Mouse (Mus musculus): ENCODE data around the gene Spsb4. TPM values are rescaled to one million over a fixed set of nuclear protein-coding genes. Genes with fewer than 3 reads are reported as not detected.

Gene Spsb4
- polyA plus RNA-seq, 1 experiment from 2014 or later: 43.3 TPM

DNA sequence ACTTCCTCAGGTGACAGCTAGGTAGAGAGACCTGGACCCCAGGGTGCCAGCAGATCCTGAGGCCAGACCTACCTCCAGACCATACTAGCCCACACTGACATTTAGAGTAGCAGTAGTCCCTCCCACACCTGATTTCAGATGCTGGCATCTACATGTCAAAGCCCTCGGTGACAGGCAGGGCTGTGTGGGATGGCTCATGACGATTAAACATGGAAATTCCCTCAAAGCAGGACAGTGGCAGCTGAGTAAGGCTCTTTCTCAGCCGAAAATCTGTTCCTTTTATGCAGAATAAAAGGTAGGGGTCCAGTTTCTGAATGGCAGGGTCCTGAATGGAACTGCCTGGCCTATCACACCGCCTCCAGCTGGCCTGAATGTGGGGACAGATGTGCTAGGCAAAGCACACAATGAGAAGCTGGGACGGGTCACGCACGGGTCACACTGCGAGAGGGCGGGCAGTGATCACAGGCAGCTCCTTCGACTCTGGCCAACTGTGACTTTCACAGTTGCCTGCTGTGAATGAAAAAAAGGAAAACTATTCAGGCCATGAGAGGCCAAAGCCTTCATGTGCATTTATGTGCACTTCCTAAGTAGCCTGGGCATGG is 29.2 kb downstream of the Spsb4 start:
- no peak overlapping the region for H3K4me2 ChIP-seq
- no peak overlapping the region for H3K4me3 ChIP-seq
- no peak for ATAC-seq (ENCODE audit: low FRiP score, low read depth)
- no peaks in the 10 kb centered on the region for H3K9me3 ChIP-seq
- 18% methylated on average over 10 of the region's 10 CpGs for WGBS
- H3K9ac ChIP-seq: no peak overlapping the region
- H3K36me3 ChIP-seq: no peaks in the 10 kb centered on the region
- H3K27me3 ChIP-seq: no peaks in the 10 kb centered on the region
- peaks cover 60% of the 10 kb centered on the region for H3K4me1 ChIP-seq (replicated peaks)
- H3K27ac ChIP-seq (replicated peaks): no peak overlapping the region

DNA sequence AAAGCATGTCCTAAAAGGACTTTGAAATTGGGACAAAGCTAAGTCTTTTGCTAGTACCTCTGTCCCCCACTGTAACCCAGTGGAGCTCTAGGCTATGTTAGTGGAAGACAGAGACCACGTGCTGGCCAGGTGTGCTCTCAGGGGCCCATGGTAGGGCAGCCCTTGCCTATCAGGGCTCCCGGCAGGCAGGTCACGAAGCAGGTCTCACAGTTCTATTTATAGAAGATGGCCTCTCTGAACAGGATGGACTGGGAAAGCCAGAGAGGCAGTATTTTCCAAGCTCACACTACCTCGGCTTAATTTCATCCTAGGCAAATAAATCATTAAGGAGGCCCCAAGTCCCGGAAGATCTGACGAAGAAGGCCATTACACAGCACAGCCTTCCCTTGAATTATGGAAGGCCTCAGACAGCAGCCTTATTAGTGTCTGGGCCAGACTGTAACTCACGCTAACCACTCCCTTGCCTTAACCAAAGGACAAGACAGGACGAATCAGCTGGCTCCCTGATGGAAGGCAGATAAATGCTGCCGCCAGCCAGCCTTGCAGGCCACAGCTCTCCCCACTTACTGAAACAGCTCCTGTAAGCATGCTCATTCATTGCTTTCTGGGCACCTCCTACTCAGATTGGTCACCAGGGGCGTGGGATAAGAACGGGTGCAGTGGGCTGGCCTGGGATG is 31.7 kb downstream of the Spsb4 start:
- Histone ChIP-seq H3K4me2 (no peak overlapping the region), H3K27me3 (no peaks in the 10 kb centered on the region), H3K9ac (no peak overlapping the region; the same call in 1 of the 2 replicates), H3K4me3 (no peak overlapping the region), H3K9me3 (no peaks in the 10 kb centered on the region), H3K4me1 (replicated peaks) (peaks cover 56% of the 10 kb centered on the region), H3K27ac (replicated peaks) (peak overlapping the region; percentile 32), H3K36me3 (no peaks in the 10 kb centered on the region)
- WGBS: 39% methylated on average over 11 of the region's 11 CpGs
- peak; percentile 60; the same call in 1 of the 2 replicates for ATAC-seq (ENCODE audit: low FRiP score, low read depth)

DNA sequence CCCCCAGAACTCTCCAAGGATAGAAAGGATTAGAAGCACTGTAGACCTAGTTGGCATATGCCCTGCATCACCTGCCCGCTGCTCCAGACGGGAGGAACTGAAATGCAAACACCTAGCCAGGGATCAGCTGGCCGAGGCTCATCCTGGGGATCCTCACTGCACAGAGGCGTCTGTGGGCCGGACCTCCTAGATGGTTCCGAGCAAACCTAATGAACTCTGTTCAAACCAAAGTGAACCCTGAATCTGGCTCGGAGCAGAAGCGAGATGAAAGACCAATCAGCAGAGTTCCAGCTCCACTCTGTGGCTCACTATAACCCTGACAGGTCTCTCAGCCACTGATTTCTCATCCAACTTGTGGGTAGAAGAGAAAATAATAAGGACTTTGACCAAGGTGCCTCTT is 34.6 kb downstream of the Spsb4 start:
- Histone ChIP-seq H3K36me3 (no peaks in the 10 kb centered on the region), H3K9ac (no peak overlapping the region), H3K9me3 (no peaks in the 10 kb centered on the region), H3K27me3 (no peaks in the 10 kb centered on the region), H3K4me3 (no peak overlapping the region), H3K4me2 (no peak overlapping the region), H3K27ac (replicated peaks) (no peak overlapping the region), H3K4me1 (replicated peaks) (peaks cover 60% of the 10 kb centered on the region)
- whole genome bisulfite sequencing: 89% methylated on average over 8 of the region's 8 CpGs
- ATAC-seq (ENCODE audit: low FRiP score, low read depth): no peak

DNA sequence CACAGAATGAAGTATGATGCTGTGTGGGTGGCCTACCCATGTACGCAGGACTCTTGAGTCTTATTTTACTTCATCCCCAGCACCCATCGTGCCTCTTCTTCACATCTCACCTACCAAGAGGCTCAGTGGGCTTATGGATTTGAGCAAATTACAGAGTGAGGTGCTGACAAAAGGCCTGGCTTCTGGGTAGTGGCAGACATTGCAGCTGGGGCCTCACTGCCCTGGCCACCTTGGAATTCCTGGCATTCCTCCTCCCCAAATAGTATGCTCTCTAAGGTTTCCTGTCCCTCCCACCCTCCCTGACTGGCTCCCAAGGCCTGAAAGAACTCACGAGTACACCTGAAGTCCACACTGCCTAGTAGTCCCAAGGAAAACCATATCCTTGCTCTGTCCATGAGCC is 35.7 kb downstream of the Spsb4 start:
- peaks cover 65% of the 10 kb centered on the region for H3K4me1 ChIP-seq (replicated peaks)
- H3K27ac ChIP-seq (replicated peaks): no peak overlapping the region
- H3K4me2 ChIP-seq: no peak overlapping the region
- no peak overlapping the region for H3K4me3 ChIP-seq
- WGBS: 61% methylated on average over 3 of the region's 3 CpGs
- no peaks in the 10 kb centered on the region for H3K9me3 ChIP-seq
- no peak for ATAC-seq (ENCODE audit: low FRiP score, low read depth)
- no peaks in the 10 kb centered on the region for H3K36me3 ChIP-seq
- H3K9ac ChIP-seq: no peak overlapping the region
- H3K27me3 ChIP-seq: no peaks in the 10 kb centered on the region

DNA sequence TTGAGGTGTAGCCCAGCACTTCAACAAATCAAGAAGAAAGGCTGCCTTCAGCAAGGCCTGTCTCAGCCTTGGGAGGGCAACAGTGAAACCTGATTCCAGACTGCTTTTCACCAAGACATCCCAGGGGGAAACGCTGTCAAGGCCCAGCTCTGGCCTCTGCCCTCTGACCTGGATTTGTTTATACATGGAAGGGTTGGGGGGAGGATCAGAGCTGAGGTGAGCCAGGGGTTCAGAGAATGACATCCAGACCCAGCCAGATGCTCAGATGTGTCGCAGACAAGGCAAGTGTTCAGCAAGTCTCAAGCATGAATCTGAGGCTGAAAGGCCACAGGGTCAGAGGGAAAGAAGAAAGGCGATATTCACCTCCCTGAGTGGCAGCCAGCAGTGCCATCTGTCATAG is 36.3 kb downstream of the Spsb4 start:
- Histone ChIP-seq H3K4me1 (replicated peaks) (peaks cover 65% of the 10 kb centered on the region), H3K9ac (no peak overlapping the region), H3K36me3 (no peaks in the 10 kb centered on the region), H3K4me3 (no peak overlapping the region), H3K27ac (replicated peaks) (no peak overlapping the region), H3K27me3 (no peaks in the 10 kb centered on the region), H3K9me3 (no peaks in the 10 kb centered on the region), H3K4me2 (no peak overlapping the region)
- no peak for ATAC-seq (ENCODE audit: low FRiP score, low read depth)
- WGBS: 13% methylated on average over 3 of the region's 3 CpGs

DNA sequence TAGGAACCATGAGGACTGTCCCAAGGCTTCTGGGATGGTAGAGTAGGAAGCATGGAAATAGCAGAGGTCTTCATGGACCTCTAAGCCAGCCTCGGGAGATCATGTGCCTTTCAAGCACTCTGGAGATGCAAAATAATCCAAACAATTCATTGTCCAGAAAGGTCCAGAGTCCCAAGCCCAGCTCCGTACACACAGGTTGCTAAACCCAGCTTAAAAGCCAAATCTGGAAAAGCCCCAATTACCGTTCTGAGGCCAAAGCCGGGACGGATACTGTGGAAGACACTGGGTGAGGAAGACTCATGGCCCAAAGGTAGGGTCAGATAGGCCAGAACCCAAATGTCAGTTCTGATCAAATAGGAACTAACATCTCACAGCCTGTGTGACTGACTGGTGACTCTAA is 36.8 kb downstream of the Spsb4 start:
- Histone ChIP-seq H3K4me1 (replicated peaks) (peaks cover 65% of the 10 kb centered on the region), H3K27ac (replicated peaks) (no peak overlapping the region), H3K4me3 (no peak overlapping the region), H3K9ac (no peak overlapping the region), H3K4me2 (no peak overlapping the region), H3K36me3 (no peaks in the 10 kb centered on the region), H3K27me3 (no peaks in the 10 kb centered on the region), H3K9me3 (no peaks in the 10 kb centered on the region)
- 80% methylated on average over 5 of the region's 5 CpGs for WGBS
- no peak for ATAC-seq (ENCODE audit: low FRiP score, low read depth)

- no peak for ATAC-seq (ENCODE audit: low FRiP score, low read depth)
- peaks cover 60% of the 10 kb centered on the region for H3K4me1 ChIP-seq (replicated peaks)
- H3K4me2 ChIP-seq: no peak overlapping the region
- 14% methylated on average over 9 of the region's 9 CpGs for WGBS
- H3K4me3 ChIP-seq: no peak overlapping the region
- H3K9ac ChIP-seq: no peak overlapping the region
- no peaks in the 10 kb centered on the region for H3K9me3 ChIP-seq
- no peaks in the 10 kb centered on the region for H3K27me3 ChIP-seq
- peak overlapping the region; percentile 18; the same call in 1 of the 2 replicates for H3K27ac ChIP-seq (replicated peaks)
- H3K36me3 ChIP-seq: no peaks in the 10 kb centered on the region
Observed at GRCm38 (mm10) chr9:96981121-96981520, 37.5 kb downstream of the Spsb4 start.

- no peaks in the 10 kb centered on the region for H3K9me3 ChIP-seq
- WGBS: 16% methylated on average over 10 of the region's 10 CpGs
- no peak overlapping the region for H3K9ac ChIP-seq
- no peak overlapping the region for H3K4me2 ChIP-seq
- no peak overlapping the region for H3K4me3 ChIP-seq
- peak; percentile 78 for ATAC-seq (ENCODE audit: low FRiP score, low read depth)
- H3K36me3 ChIP-seq: no peaks in the 10 kb centered on the region
- H3K27me3 ChIP-seq: no peaks in the 10 kb centered on the region
- no peak overlapping the region for H3K27ac ChIP-seq (replicated peaks)
- peaks cover 60% of the 10 kb centered on the region for H3K4me1 ChIP-seq (replicated peaks)
Observed at GRCm38 (mm10) chr9:96980037-96980997, 38.3 kb downstream of the Spsb4 start.

- WGBS: 14% methylated on average over 13 of the region's 13 CpGs
- no peaks in the 10 kb centered on the region for H3K9me3 ChIP-seq
- H3K4me3 ChIP-seq: no peak overlapping the region
- H3K4me2 ChIP-seq: no peak overlapping the region
- H3K27ac ChIP-seq (replicated peaks): no peak overlapping the region
- peaks cover 60% of the 10 kb centered on the region for H3K4me1 ChIP-seq (replicated peaks)
- H3K27me3 ChIP-seq: no peaks in the 10 kb centered on the region
- H3K9ac ChIP-seq: no peak overlapping the region
- no peaks in the 10 kb centered on the region for H3K36me3 ChIP-seq
- no peak for ATAC-seq (ENCODE audit: low FRiP score, low read depth)
Observed at GRCm38 (mm10) chr9:96979417-96980030, 39.1 kb downstream of the Spsb4 start.

DNA sequence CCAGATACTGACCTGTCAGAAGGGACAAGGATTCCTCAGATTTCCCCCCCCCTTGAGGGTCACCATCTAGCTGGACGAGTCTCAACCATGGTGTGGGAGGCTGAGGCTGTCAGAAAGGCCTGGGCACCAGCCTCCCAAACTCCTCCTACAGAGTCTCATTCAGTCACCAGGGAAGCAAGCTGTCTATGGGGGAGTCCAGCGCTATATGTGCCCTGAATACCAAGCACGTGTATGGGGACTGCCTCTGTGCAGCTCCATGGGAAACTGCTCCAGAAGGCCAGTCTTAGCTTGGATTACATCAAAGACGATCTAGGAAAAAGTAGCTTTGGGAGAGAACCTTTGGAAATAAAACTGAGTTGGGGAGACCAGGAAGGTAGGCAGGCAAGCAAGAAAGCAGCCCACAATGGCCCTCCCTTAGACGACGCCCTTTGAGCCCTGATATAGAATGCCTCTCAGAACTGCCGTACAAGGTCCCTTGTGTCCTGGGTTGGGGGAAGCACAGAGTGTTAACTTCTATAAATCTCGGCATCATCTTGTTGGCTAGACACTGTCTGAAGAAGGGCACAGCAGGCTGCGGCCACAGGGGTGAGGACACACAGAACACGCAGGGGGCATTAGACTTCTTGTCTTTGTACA is 40.4 kb downstream of the Spsb4 start:
- peak overlapping the region; percentile 31; the same call in 1 of the 2 replicates for H3K27ac ChIP-seq (replicated peaks)
- ATAC-seq (ENCODE audit: low FRiP score, low read depth): peak; percentile 40
- H3K4me2 ChIP-seq: no peak overlapping the region
- no peak overlapping the region for H3K4me3 ChIP-seq
- no peaks in the 10 kb centered on the region for H3K27me3 ChIP-seq
- H3K9ac ChIP-seq: no peak overlapping the region
- H3K9me3 ChIP-seq: no peaks in the 10 kb centered on the region
- WGBS: 38% methylated on average over 10 of the region's 10 CpGs
- H3K4me1 ChIP-seq (replicated peaks): peaks cover 65% of the 10 kb centered on the region
- no peaks in the 10 kb centered on the region for H3K36me3 ChIP-seq

DNA sequence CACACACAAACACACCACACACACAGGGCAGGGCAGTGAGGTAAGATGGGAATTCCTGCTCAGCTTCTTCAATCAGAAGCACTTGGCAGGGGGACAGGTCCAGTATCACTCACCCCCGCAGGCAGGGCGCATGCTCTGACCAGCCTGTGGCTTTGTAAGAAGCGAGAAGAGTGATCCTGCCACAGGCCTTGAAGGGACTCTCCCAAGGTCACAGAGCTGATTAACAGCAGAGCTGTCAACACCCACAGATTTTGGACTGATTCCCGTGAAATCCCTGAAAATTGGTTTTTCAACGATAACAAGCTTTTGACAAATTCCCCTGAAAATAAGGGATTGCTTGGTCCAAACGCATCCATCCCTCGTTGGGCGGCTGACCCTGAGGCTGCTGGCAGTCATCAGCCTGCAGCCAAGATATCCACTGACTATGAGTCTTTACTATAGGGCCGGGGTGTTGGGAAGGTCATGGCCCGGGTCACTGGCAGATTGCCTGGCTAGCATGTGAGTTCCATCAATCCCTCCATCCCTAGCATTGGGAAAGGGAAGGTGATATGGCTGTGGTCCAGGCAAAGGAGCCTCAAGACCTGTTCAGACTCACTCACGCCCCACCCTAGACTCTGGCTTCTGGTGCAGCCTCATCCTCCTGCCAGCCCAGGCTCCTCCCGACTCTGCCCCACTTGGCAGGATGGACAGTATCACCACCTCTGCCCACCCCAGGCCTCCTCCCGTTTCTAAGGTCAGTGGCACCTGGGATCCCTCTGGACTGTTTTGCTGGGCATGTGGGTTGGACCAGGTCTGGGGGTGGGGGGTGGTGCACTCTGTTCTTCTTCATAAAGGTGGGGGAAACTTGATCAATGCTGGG is 41.1 kb downstream of the Spsb4 start:
- peak overlapping the region; percentile 31; the same call in 1 of the 2 replicates for H3K27ac ChIP-seq (replicated peaks)
- 42% methylated on average over 13 of the region's 13 CpGs for WGBS
- H3K4me1 ChIP-seq (replicated peaks): peaks cover 70% of the 10 kb centered on the region
- H3K4me3 ChIP-seq: no peak overlapping the region
- no peak overlapping the region for H3K9ac ChIP-seq
- no peaks in the 10 kb centered on the region for H3K36me3 ChIP-seq
- H3K4me2 ChIP-seq: no peak overlapping the region
- ATAC-seq (ENCODE audit: low FRiP score, low read depth): no peak
- no peaks in the 10 kb centered on the region for H3K9me3 ChIP-seq
- H3K27me3 ChIP-seq: no peaks in the 10 kb centered on the region
